Mouse (Mus musculus) inflammation-experienced regulatory T-cells, adult 6 months (primary cell): ENCODE data around the gene Ntm. TPM values are rescaled to one million over a fixed set of nuclear protein-coding genes. Genes with fewer than 3 reads are reported as not detected.

Source experiments
- ATAC-seq: one replicate; pipeline ENCODE4 v1.8.0; 2017
- polyA plus RNA-seq, 3 experiments: library from polyadenylated mRNA; unstranded; fragments of 100-300 nt; shearing (Covaris generic); gene quantifications; one replicate each; pipeline ENCODE4 v1.2.1; 2017

Gene Ntm
- polyA plus RNA-seq: not detected

- no peak for ATAC-seq
These were observed at the start of gene Ntm for GRCm38 (mm10) chr9:29962978-29963377. TSS of gene Ntm (minus strand) at chr9:29963141.

GRCm38 (mm10) chr9:30005701-30006100, 42.8 kb upstream of the Ntm start:
- no peak for ATAC-seq

GRCm38 (mm10) chr9:30003612-30004011, 40.7 kb upstream of the Ntm start:
- ATAC-seq: no peak

- ATAC-seq: no peak
These were observed 18.4 kb upstream of the Ntm start for GRCm38 (mm10) chr9:29981177-29981915.

- ATAC-seq: no peak
These were observed 730 bp downstream of the Ntm start for GRCm38 (mm10) chr9:29961954-29962867.

- ATAC-seq: no peak
These were observed 1.4 kb downstream of the Ntm start for GRCm38 (mm10) chr9:29961512-29961911.

GRCm38 (mm10) chr9:29960741-29961140, 2.2 kb downstream of the Ntm start:
- no peak for ATAC-seq

GRCm38 (mm10) chr9:29960236-29960635, 2.7 kb downstream of the Ntm start:
- no peak for ATAC-seq

GRCm38 (mm10) chr9:29956936-29957335, 6.0 kb downstream of the Ntm start:
- no peak for ATAC-seq

GRCm38 (mm10) chr9:29954031-29954430, 8.9 kb downstream of the Ntm start:
- ATAC-seq: no peak

GRCm38 (mm10) chr9:29949041-29949440, 13.9 kb downstream of the Ntm start:
- no peak for ATAC-seq

- no peak for ATAC-seq
These were observed 19.5 kb downstream of the Ntm start for GRCm38 (mm10) chr9:29943209-29944070.

- no peak for ATAC-seq
These were observed 20.6 kb downstream of the Ntm start for GRCm38 (mm10) chr9:29942183-29942952.

GRCm38 (mm10) chr9:29939517-29940034, 23.4 kb downstream of the Ntm start:
- no peak for ATAC-seq

- ATAC-seq: no peak
These were observed 34.1 kb downstream of the Ntm start for GRCm38 (mm10) chr9:29928796-29929195.

- no peak for ATAC-seq
These were observed 37.6 kb downstream of the Ntm start for GRCm38 (mm10) chr9:29925382-29925781.

GRCm38 (mm10) chr9:29898406-29899054, 64.4 kb downstream of the Ntm start:
- ATAC-seq: no peak

GRCm38 (mm10) chr9:29897448-29897847, 65.5 kb downstream of the Ntm start:
- no peak for ATAC-seq

- no peak for ATAC-seq
These were observed 70.1 kb downstream of the Ntm start for GRCm38 (mm10) chr9:29892792-29893191.

GRCm38 (mm10) chr9:29888712-29889111, 74.2 kb downstream of the Ntm start:
- ATAC-seq: no peak

- no peak for ATAC-seq
These were observed 75.0 kb downstream of the Ntm start for GRCm38 (mm10) chr9:29887924-29888323.
